Mouse (Mus musculus) limb, embryonic 14.5 days (tissue): Measurements from ENCODE around the gene Hint1. TPM values are rescaled to one million over a fixed set of nuclear protein-coding genes. Genes with fewer than 3 reads are reported as not detected.

ENCODE experiments used
- ATAC-seq: fragments of 200-750 bp; cut with Nextera tagmentation; 2 replicates; pipeline ENCODE4 v1.8.0; 2017; ENCODE audit warnings: low read depth, moderate number of reproducible peaks, moderate TSS enrichment; ENCODE audit not compliant: low FRiP score
- DNase-seq: peaks from one replicate; pipeline ENCODE4 v3.0.0-alpha.2; 2015; ENCODE audit warnings: low spot score
- H3K27ac ChIP-seq: fragments of 300-500 bp; sonication (generic); replicated peaks from 2 replicates; pipeline ENCODE4 v1.5.1; 2014; ENCODE audit warnings: low read depth, mild to moderate bottlenecking, low read length, moderate library complexity, mixed read lengths
- H3K27me3 ChIP-seq: fragments of 300-500 bp; sonication (generic); 2 replicates; pipeline ENCODE4 v1.6.1; 2014; ENCODE audit warnings: low read length, mixed read lengths; ENCODE audit not compliant: control insufficient read depth, insufficient read depth
- H3K36me3 ChIP-seq: fragments of 300-500 bp; sonication (generic); 2 replicates; pipeline ENCODE4 v1.6.1; 2014; ENCODE audit warnings: mild to moderate bottlenecking, low read length, moderate library complexity, mixed read lengths; ENCODE audit not compliant: control insufficient read depth, insufficient read depth
- H3K4me1 ChIP-seq: fragments of 300-500 bp; sonication (generic); 2 replicates; pipeline ENCODE4 v1.6.1; 2014; ENCODE audit warnings: antibody characterized with exemption, low read length, mixed read lengths; ENCODE audit not compliant: control insufficient read depth, insufficient read depth
- H3K4me2 ChIP-seq: fragments of 300-500 bp; sonication (generic); replicated peaks from 2 replicates; pipeline ENCODE4 v1.6.1; 2014; ENCODE audit warnings: low read depth, mild to moderate bottlenecking, low read length, moderate library complexity; ENCODE audit not compliant: severe bottlenecking
- H3K4me3 ChIP-seq: fragments of 300-500 bp; sonication (generic); replicated peaks from 2 replicates; pipeline ENCODE4 v1.5.1; 2014; ENCODE audit warnings: low read length
- H3K9ac ChIP-seq: fragments of 300-500 bp; sonication (generic); 2 replicates; pipeline ENCODE4 v1.6.1; 2014; ENCODE audit warnings: mild to moderate bottlenecking, low read depth, low read length, moderate library complexity; ENCODE audit not compliant: severe bottlenecking
- H3K9me3 ChIP-seq: fragments of 300-500 bp; sonication (generic); 2 replicates; pipeline ENCODE4 v1.6.1; 2016; ENCODE audit warnings: low read length; ENCODE audit not compliant: control insufficient read depth
- POLR2A ChIP-seq: fragments of 200-500 bp; IDR thresholded peaks from 2 replicates; pipeline ENCODE4 v1.8.0; 2012; ENCODE audit warnings: inconsistent platforms, mild to moderate bottlenecking, moderate library complexity, borderline replicate concordance; ENCODE audit not compliant: insufficient read depth, insufficient read length; ENCODE audit errors: extremely low read depth
- WGBS: fragments of 180-500 bp; shearing (Covaris S2); extraction: QIAGEN DNeasy Blood & Tissue Kit; methylation state at CpG from one replicate; pipeline ENCODE4 v1.1.7; 2014; 5-methylcytosine and 5-hydroxymethylcytosine counted together
- polyA plus RNA-seq, 2 experiments: library from polyadenylated mRNA; depleted of rRNA in 1 of 2; stranded (reverse) in 1 of 2; unstranded in 1 of 2; fragments of >200 nt; fragmentation: Nextera tagmentation in 1 of 2; extraction: Ambion mirVana in 1 of 2; gene quantifications; 2 replicates each; pipeline versions ENCODE4 v1.2.1 to v1.2.3; 2012 to 2014

Gene Hint1
- polyA plus RNA-seq, 2 experiments, result 602 to 618 TPM

GRCm38 (mm10) chr11:54905931-54906330 lies 39.7 kb downstream of the Hint1 start:
- no peak for DNase-seq
- Histone ChIP-seq H3K9ac (no peak overlapping the region), H3K4me1 (peaks cover 8% of the 10 kb centered on the region; the same call in 1 of the 2 replicates), H3K4me3 (no peak overlapping the region), H3K27me3 (no peaks in the 10 kb centered on the region), H3K27ac (no peak overlapping the region), H3K4me2 (no peak overlapping the region), H3K9me3 (no peaks in the 10 kb centered on the region), H3K36me3 (peaks cover 20% of the 10 kb centered on the region)
- no peak for TF ChIP-seq POLR2A
- 0 out of 2 replicates have a peak, but pooled peaks have one; percentile 17 for ATAC-seq
- WGBS, result 65% methylated on average over 4 of the region's 4 CpGs

- no peak for TF ChIP-seq POLR2A
- Histone ChIP-seq H3K27me3 (no peaks in the 10 kb centered on the region), H3K4me2 (no peak overlapping the region), H3K36me3 (peaks cover 26% of the 10 kb centered on the region), H3K4me3 (no peak overlapping the region), H3K4me1 (peaks cover 8% of the 10 kb centered on the region; the same call in 1 of the 2 replicates), H3K9me3 (no peaks in the 10 kb centered on the region), H3K9ac (no peak overlapping the region), H3K27ac (no peak overlapping the region)
- 83% methylated on average over 4 of the region's 4 CpGs for WGBS
- DNase-seq, result no peak
- ATAC-seq, result no peak
Observed at GRCm38 (mm10) chr11:54906466-54906865, 40.3 kb downstream of the Hint1 start.

GRCm38 (mm10) chr11:54907259-54907658 lies 41.1 kb downstream of the Hint1 start:
- peaks cover 30% of the 10 kb centered on the region for H3K36me3 ChIP-seq
- ATAC-seq (no peak), DNase-seq (no peak)
- H3K27ac ChIP-seq, result no peak overlapping the region
- no peaks in the 10 kb centered on the region for H3K9me3 ChIP-seq
- no peaks in the 10 kb centered on the region for H3K27me3 ChIP-seq
- no peak overlapping the region for H3K9ac ChIP-seq
- no peak overlapping the region for H3K4me3 ChIP-seq
- TF ChIP-seq POLR2A, result no peak
- no peak overlapping the region for H3K4me2 ChIP-seq
- peaks cover 8% of the 10 kb centered on the region; the same call in 1 of the 2 replicates for H3K4me1 ChIP-seq
- WGBS, result 84% methylated on average over 5 of the region's 5 CpGs

GRCm38 (mm10) chr11:54909273-54909672 lies 43.1 kb downstream of the Hint1 start:
- no peak for TF ChIP-seq POLR2A
- H3K36me3 ChIP-seq, result peaks cover 41% of the 10 kb centered on the region
- 92% methylated on average over 11 of the region's 11 CpGs for whole genome bisulfite sequencing

GRCm38 (mm10) chr11:54910081-54910665 lies 44.0 kb downstream of the Hint1 start:
- Histone ChIP-seq H3K9me3 (no peaks in the 10 kb centered on the region), H3K4me3 (no peak overlapping the region), H3K36me3 (peaks cover 48% of the 10 kb centered on the region), H3K9ac (no peak overlapping the region), H3K27ac (no peak overlapping the region), H3K4me1 (no peaks in the 10 kb centered on the region), H3K27me3 (no peaks in the 10 kb centered on the region), H3K4me2 (no peak overlapping the region)
- no peak for DNase-seq
- TF ChIP-seq POLR2A, result no peak
- 88% methylated on average over 12 of the region's 12 CpGs for WGBS
- no peak for ATAC-seq

More at GRCm38 (mm10) chr11:54909273-54909672, 43.1 kb downstream of the Hint1 start:
- no peak overlapping the region for H3K9ac ChIP-seq
- DNase-seq (no peak), ATAC-seq (no peak)
- no peak overlapping the region for H3K4me2 ChIP-seq
- no peak overlapping the region for H3K27ac ChIP-seq
- H3K9me3 ChIP-seq, result no peaks in the 10 kb centered on the region
- H3K4me3 ChIP-seq, result no peak overlapping the region
- no peaks in the 10 kb centered on the region for H3K27me3 ChIP-seq
- H3K4me1 ChIP-seq, result no peaks in the 10 kb centered on the region
